Mouse (Mus musculus) c-Kit-positive CD71-positive TER-119-positive erythroid progenitor cells, embryonic 14.5 days (primary cell): ENCODE data around the gene Igf1r.
A peak's percentile ranks its signal among the peaks of the same experiment; 100 is the strongest.

ENCODE experiments used
- DNase-seq: peaks from one replicate; pipeline ENCODE4 v3.0.0-alpha.2; 2013; ENCODE audit warnings: low spot score

Igf1r gene

DNA sequence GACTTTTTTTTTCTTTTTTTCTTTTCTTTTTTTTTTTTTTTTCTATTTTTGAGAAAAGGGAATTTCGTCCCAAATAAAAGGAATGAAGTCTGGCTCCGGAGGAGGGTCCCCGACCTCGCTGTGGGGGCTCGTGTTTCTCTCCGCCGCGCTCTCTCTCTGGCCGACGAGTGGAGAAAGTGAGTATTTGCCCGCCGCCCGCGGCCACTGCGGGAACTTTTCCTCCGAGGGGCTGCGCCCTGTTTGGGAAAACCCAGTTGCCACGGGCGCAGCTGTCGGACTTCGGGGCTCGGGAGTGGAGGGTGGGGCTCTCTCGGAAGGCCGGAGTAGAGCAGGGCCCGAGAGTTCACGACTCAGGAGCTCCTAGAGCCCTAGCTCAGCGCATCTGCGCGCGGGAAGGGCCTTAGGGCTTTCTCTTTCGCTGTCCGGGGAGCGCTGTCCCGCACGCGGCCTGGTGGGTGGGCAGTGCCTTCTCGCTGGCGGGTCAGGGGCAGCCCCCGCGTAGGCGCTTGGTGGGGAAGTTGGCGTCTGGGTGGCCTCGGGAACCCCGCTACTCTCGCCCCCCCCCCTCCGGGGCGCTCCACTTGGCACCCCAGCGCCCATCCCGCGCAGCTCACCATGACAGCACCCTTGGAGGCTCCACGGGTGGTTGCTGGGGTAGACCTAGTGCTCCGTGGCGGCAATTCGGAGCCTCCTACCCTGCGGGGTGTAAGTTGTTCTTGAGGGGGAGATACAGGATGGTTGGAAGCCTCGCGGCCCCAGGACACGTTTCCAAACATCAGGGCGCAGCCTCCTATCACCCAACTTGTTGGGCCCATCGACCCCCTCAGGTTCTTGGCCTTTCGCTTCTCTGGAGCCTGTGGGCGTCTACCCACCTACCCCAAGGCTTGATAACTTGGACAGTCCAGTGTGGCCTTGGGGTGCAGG lies at the start of gene Igf1r:
TSS of gene Igf1r (plus strand) at position 51 of the 924 bp plus-strand sequence.
- peak; percentile 54 for DNase-seq

DNA sequence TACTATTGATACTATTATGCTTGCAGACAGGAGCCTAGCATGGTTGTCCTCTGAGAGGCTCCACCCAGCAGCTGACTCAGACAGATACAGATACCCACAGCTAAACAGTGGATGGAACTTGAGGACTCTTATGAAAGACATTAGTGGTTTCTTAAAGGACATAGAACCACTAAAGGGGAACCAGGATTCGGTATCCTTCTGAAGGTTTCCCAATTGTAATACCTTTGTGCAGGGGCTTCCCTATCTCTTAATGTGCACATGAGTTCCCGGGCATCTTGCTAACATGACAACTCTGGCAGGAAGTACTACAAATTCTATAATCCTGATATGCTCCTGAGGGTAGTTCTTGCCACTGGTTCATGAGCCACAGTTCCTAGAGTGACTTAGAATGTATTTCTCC lies 46.3 kb upstream of the Igf1r start:
- no peak for DNase-seq

DNA sequence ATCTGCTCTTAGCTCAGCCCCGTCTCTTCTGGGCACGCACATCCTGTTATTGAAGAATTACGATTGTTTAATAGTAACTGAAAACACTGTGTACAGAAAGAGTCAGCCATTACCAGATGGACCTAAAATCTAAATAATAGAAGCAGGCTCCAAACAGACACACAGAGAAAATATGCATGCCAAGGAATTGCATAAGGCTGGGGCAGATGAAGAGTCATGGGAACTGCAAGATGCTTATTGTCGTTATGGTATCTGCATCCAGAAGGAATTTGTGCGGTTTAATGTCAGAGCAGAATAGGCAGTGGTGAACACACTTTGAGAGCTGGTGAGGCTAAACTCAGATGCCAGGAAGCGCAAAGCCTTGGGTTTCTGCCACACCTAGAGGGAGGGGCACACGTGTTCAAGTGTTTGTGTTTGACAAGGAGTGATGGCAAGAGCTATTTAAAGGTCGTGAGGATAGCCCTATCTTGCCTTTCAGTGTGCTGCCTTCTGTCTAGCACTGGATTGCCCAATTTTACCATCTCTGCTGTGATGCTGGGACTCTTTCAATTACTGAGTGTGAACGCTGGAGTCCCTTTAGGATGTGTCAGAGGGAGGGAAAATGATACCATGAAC lies 44.7 kb upstream of the Igf1r start:
- DNase-seq: no peak

DNA sequence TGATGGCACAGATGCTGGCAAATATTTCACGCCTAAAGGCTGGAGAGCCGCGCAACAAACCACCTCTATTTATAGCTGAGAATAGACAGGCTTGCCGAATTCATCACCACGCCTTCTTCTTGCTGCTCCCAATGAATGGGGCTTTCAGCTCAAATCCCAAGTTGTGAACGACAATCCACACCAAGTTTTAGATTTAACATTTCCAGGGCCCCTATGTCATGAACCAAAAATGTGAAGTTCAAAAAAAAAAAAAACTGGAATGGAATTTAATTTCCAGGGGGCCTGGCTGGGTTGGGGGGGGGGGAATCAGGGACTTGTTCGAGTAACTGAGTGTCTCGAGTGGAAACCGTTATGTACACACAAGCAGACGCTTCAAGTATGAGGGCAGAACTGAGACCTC lies 42.1 kb upstream of the Igf1r start:
- no peak for DNase-seq

DNA sequence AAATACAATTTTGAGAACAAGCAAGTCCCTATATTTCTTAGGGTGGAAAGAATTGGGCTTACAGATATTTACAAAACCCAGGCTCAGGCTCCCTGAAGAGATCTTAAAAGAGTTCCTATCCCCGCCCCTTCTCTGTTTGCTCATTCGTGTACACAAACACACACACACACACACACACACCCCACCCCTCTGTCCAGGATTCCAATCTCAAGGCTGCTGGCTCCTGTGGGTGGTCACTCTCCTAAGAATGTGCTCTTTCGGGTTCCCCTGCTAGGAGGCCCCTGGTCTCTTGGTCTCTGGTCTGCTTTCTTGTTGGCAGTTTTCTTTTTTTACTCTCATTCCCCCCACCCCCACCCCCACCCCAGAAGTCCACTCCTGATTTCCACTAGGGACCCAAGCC lies 41.7 kb upstream of the Igf1r start:
- no peak for DNase-seq

DNA sequence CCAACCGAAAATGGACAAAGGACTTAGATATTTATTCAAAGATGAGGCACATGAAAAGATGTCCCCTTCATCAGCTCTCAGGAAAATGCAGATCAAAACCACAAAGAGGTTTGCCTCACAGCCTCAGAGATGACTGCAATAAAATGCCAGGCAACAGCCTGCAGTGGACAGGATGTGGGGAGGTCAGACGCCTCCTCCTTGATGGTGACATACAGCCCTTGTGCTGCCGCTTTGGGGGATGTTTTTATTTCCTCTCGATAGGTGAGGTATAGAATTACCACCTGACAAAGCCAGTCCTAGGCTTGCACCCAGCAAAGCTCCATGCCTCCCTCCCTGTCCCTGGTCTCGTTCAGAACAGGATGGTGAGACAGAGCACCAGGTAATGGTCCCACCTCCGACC lies 40.8 kb upstream of the Igf1r start:
- no peak for DNase-seq

DNA sequence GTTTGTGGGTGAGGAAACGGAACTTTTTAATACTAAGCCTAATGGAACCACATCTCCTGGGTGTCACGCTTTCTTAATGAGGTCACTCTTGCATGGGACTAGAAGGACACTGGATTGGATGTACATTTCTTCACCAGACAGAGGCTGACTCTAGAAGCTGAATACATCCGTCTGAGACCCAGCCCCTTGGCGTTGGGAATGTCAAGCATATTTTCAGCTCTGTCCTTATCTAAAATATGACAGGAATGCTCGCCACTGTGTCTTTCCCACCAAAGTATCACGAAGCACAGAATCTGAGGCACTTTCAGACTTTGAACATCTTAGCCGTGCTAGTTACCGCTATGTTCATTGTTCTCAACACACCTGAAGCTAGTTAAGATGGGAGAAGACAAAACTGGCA lies 35.7 kb upstream of the Igf1r start:
- no peak for DNase-seq

DNA sequence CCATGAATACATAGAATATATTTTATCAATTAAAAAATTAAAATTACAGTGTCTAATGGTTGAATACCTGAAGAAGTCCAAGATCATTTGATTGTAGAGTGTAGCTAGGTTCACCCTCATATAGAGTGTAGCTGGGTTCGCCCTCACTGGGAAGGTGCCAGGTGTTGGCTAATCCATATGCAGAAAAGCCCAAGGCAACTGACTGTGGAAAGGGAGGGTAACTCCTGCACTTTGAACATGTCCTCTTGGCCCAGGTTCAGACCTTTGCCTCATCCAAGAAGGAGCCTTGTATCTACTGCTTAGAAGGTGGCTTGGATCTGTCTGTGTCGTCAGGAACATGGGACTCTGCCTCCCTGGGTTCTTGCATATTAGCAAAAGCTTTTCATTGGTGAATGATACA lies 34.9 kb upstream of the Igf1r start:
- DNase-seq: no peak

DNA sequence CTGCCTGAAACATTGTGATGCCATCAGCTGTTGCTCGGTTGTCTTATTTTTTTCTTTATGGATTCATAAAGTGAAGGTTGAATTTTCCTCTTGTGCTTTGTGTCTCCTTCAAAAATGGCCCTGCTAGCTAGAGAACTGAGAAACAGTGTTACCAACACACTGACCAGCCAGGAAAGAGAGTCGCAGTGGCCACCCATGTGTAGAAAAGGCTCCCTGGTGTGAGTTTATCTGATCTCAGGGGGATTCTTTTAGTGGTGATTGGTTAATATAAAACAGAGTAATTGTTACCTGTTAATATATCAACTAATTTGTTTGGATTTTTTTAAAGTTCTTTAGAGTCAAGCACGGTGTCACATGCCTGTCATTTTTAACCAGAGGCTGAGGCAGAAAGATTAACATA lies 33.2 kb upstream of the Igf1r start:
- DNase-seq: no peak

DNA sequence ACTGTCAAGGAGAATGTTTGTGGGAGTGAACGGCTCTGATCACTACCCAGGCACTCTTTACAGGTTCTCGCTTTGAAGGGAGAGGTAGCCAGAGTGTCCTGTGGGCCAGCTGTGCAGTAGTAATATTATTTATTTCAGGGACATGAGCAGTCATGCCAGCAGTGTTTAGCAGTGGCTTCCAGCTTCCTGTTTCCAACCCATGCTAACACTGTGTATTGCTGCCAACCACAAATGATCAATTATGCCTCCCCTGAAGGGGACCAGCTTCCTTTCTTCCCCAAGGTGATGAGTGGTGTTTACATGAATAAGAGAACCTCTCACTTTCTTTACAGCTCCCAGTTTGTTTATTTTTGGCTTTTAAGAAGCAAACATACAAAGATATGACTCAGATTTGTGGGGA lies 28.4 kb upstream of the Igf1r start:
- DNase-seq: no peak

DNA sequence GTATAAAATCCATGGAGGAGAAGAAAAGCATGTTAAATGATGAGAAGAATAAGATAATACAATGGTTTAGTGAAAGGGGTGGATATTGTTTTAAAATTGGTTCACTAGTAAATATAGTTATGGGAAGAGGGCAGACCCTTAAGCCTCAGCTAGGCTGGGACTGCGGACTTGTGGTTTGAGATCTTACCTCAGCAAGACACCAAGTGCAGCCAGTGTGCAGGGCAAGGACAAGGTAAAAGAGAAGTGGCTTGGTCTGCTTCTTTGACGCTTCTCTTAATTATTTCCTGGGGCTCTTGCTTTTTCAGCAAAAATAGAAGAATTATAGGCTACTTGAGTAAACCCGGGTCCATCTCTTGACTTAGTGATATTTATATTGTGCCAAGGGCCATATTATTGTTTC lies 22.5 kb upstream of the Igf1r start:
- no peak for DNase-seq

DNA sequence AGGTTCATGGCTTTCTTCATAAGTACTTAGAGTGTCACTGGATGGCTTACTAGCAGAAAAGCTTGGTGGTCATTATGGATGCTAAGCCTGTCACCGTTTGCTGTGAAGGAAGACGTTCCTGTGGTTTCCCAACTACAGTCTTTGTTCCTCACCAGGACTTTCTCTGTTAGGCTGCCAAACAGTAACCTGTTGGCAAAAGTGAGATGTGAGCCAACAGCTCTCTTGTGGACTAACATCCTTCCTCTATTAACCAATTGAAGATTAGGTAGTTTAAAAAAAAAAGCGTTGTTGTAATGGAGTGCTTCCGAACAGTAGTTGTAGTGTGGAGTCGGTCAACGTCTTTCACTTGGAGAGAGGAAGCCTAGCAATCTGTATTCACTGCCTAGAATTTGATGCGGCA lies 15.8 kb upstream of the Igf1r start:
- no peak for DNase-seq

DNA sequence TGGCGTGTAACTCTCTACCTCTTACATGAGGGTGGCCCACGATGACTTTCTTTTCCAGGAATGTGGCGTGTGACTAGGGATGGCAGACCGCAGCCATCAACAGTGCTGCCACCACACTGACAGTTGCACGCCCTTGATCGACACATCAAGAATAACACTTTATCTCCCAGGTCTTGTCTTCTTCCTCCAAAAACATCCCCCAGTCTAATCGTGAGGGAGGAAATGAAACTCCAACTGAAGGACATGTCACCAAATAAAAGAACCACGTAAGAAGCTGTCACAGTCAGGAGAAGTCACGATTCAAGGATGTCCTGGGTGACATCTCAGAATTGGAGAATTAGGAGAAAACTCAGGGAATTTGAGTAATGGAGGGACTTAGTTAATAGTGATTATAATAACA lies 8.8 kb upstream of the Igf1r start:
- DNase-seq: no peak

DNA sequence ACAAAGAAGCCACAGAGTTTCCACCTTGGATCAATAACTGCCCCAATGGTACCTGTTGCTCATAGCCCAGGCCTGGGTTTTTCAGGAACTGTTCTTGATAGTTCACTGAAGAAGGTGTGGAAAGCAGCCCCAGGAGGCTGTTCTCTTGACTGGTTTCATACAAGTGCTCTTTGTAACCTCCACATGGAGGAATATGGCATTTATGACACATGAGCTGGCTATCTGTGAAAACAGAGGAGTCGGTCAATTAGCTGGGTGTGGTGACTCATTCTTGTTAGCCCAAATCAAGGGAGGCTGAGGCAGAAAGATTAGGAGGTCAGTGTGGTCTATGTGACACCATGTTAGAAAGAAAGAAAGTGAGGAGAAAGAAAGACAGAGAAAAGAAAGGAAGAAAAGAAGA lies 5.7 kb upstream of the Igf1r start:
- peak; percentile 29 for DNase-seq

DNA sequence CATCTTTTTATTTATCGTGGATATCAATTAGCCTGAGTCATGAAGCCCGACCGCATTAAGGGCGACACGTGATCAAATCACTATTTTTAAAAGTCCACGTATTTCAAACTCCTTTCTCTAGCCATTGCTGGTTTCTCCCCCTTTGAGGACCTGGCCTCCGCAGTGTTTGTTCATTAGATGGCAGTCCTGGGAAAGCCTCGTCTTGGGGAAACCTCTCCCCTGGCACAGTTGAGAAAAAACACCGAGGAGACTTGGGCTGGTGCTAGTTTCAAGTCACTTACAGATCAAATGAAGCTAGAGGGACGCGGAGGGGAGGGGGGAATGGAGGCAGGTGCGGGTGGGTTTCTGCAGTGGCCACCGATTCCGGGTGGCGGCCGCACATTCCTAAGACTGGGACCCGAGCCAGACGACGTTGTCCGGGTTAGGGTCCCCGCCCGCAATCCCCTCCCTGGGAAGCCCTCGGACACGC lies 2.2 kb upstream of the Igf1r start:
- no peak for DNase-seq

DNA sequence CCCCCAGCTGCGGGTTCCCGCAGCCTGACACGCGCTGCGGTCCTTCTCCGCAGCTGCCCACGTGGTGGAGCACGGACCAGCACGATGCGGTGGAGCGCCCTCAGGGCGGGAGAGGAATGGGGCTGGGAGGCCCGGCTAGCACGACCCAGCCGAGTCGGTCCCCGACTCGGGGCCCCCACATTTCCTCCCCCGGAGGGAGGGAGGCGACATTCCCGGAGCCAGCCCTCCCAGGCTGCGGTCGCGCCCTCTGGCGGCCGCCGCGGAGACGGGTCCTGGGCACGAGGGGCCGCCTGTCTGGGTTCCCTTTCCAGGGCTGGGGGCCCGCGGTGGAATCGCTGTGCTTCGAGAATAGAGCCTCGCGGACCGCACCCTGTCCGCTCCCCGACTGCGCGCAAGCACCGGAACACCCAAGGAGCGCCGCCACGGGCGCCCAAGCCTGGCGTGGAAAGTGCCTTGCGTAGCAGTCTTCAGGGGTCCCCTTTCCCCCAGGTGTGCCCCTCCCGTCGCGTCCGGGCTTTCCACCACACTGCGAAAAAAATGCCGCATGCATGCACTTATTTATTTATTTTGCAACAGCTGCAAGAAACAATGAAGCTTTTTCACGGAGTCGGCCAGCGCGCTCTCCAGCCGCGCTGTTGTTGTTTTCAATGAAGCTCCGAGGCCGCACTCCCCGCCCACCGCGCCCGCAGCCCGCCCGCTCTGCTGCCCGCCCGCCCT lies 1.7 kb upstream of the Igf1r start:
- DNase-seq: peak; percentile 68

DNA sequence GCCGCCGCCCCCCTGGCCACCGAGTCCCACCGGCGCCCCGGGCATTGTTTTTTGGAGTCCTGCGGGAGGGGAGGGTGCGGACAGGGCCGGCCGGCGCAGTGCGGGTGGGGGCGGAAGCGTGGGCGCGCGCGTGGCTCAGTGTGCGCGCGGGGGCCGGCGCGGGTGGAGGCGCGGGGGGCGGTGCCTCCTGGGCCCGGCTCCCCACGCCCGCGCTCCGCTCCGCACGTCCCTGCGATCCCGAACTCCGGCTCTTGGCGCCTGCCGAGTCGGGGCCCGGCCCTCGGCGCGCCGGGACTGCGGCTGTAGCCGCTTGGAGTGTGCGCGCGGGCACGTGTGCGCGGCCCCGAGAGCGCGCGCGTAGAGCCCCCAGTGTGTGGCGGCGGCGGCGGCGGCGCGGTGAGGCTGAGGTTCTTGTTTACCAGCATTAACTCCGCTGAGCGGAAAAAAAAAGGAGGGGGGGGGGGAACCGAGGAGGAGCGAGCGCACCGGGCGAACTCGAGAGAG lies 1.0 kb upstream of the Igf1r start:
- peak; percentile 89 for DNase-seq

DNA sequence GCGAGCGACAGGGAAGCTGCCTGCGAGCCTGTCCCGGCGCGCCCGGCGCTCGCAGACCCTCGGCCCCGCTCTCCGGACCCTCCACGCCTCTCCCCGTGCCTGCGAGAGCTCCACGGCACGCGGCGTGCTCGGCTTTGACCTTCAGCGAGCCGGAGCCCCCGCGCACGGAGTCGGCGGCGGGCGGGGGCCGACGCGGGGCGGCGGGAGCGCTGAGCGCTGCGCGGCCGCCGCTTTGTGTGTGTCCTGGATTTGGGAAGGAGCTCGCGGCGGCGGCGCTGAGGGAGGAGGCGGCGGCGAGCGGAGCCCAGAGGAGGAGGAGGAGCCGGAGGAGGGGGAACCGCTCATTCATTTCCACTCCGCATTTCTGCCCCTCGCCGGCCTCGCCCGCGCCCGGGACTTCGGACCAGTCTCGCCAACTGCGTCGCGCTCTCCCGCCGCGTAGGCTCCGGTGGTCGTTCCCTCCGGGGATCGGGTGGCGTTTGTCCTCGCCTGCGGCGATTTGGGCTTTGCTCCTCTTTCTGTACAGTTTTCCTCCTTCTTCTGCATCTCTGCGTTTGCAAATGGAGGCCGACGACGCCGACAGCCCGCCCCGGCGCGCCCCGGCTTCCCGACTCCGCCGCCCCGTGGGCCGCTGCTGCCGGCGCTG lies 468 bp upstream of the Igf1r start:
- peak; percentile 54 for DNase-seq

DNA sequence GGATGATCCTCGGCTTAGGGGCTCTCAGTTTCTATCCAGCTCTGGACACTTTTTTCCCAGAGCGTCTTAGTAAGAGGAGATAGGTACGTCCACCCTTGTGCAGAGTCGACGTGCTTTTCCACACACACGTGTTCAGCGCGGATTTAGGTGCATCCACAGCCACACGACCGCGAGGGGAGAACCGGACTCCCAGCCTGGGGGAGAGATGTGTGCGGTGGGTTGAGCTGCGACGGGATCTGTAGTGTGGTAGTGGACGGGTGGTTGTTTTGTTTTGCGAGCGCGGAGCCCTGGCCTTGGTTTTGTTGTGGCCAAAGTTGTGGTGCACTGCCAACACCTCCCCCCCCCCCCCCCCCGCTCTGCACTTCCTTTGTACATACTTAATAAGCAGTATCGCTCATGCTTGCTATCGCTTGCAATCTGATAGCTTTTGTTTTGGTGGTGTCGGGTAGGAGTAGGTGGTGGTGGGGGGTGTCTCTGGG lies 1.2 kb downstream of the Igf1r start:
- no peak for DNase-seq

DNA sequence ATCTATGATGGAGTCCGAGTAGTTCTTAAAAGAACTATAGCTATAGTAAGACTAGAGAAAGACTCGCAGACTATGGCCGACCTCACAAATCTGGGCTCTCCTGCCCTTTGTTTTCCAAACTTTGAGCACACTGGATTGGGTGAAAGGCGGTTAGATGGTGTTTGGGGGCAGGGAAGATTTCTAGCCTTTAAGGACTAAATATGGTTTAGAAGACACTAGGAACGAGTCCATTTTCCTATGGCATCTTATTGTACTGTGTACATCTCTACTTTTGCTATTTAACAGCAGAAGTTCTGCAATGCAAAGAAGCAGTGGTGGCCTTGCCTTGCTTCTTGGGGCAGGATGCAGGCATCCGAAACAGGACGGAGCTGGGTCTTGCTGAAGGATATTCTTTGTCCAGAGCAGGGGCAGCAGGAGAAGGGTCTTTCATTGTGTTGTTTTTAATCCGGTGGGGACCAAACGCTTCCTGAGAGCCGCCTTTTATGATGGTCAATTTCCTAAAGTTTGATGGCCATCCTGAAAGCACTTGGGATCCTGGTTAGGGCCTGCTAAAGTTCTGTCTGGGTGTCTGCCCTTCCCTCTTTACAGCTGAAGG lies 2.1 kb downstream of the Igf1r start:
- no peak for DNase-seq

DNA sequence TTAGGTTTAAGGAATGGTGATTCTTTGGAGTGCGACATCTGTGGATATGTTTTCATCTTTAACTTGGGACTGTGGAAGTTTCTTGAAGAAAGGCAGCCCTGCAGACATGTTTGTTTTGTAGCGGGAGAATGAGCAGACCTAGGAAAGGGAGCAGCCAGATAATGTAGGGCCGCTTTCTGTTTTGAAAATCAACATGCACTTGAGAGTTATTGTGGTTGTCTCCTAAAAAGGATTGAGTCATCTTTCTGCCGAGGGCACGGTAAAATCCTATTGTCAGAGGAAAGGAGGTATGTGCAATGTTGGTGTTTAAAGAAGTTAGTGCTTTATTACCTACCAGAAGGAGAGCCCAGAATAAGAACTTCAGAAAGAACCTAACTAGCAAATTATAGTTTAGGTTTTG lies 2.6 kb downstream of the Igf1r start:
- no peak for DNase-seq

DNA sequence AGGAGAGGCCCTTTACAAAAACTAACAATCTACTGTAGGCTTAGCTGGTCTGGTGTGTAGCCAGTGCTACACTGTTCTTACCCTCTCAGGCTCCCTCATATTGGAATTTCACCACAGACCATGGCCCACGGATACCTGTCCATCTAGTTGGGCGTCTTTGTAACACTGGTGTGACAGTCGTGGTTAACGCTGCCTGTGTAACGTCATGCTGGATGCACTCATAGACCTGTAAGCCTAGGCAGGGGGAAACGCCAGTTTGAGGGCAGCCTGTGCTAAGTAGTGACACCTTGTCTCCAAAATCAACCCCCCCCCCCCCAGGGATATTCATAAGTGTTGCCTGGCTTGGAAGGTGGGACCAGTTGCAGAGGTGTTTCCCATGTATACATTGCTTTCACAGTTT lies 4.7 kb downstream of the Igf1r start:
- no peak for DNase-seq
